Mouse (Mus musculus): ENCODE measurements at regions not wholly inside any gene's neighbourhood (a gene's known extent, or its start where the extent isn't known, plus 50 kb on each side); places are given as distances from the start of the nearest gene placed in this dataset.

DNA sequence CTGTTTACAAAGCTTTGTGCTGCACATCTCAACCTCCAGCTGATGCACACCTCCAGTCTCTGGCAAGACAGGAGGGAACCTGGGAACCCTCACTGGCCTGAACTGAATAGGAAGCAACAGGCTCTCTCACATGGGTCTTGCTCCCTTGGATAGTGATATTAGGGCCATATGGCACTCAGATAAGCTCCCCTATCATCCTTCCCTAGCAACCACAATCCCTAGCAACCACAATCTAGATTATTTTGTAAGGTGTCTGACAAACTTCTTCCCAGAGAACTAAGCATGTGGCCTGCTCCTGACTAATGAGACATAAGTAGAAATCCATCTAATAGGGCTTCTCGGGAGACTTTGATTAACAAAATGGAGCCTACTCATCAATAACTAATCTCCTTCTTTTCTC lies 253.1 kb upstream of the Ercc4 start:
- TF ChIP-seq CTCF (IDR thresholded peaks at IDR 0.05; ENCODE audit: low read depth, low read length) = no peak
- TF ChIP-seq TAL1 (conservative IDR thresholded peaks at IDR 0.05; ENCODE audit: low read depth, low read length) = no peak
